Mouse (Mus musculus) embryonic facial prominence, embryonic 11.5 days (tissue): Measurements from ENCODE around the gene Fam240b. TPM values are rescaled to one million over a fixed set of nuclear protein-coding genes. Genes with fewer than 3 reads are reported as not detected.

Experiments
- ATAC-seq: fragments of 200-750 bp; cut with Nextera tagmentation; replicated peaks from 2 replicates; pipeline ENCODE4 v1.8.0; 2017; ENCODE audit warnings: low read depth; ENCODE audit not compliant: insufficient number of reproducible peaks, low FRiP score, low TSS enrichment
- DNase-seq: peaks from one replicate; pipeline ENCODE4 v3.0.0-alpha.2; 2015; ENCODE audit warnings: low spot score
- H3K27ac ChIP-seq: fragments of 300-500 bp; sonication (generic); replicated peaks from 2 replicates; pipeline ENCODE4 v1.5.1; 2014; ENCODE audit warnings: mild to moderate bottlenecking, low read depth, low read length, control low read depth
- H3K27me3 ChIP-seq: fragments of 300-500 bp; sonication (generic); 2 replicates; pipeline ENCODE4 v1.6.1; 2014; ENCODE audit warnings: mild to moderate bottlenecking, low read length, moderate library complexity, mixed read lengths; ENCODE audit not compliant: control insufficient read depth, insufficient read depth
- H3K36me3 ChIP-seq: fragments of 300-500 bp; sonication (generic); replicated peaks from 2 replicates; pipeline ENCODE4 v1.6.1; 2014; ENCODE audit warnings: low read depth, mild to moderate bottlenecking, low read length, moderate library complexity, mixed read lengths; ENCODE audit not compliant: control insufficient read depth, insufficient read depth
- H3K4me1 ChIP-seq: fragments of 300-500 bp; sonication (generic); 2 replicates; pipeline ENCODE4 v1.6.1; 2014; ENCODE audit warnings: low read length, mixed read lengths; ENCODE audit not compliant: control insufficient read depth, insufficient read depth
- H3K4me2 ChIP-seq: fragments of 300-500 bp; sonication (generic); 2 replicates; pipeline ENCODE4 v1.6.1; 2014; ENCODE audit warnings: low read depth, mild to moderate bottlenecking, control low read depth, low read length, moderate library complexity
- H3K4me3 ChIP-seq: fragments of 300-500 bp; sonication (generic); 2 replicates; pipeline ENCODE4 v1.5.1; 2014; ENCODE audit warnings: low read depth, low read length, control low read depth
- H3K9ac ChIP-seq: fragments of 300-500 bp; sonication (generic); replicated peaks from 2 replicates; pipeline ENCODE4 v1.6.1; 2014; ENCODE audit warnings: mild to moderate bottlenecking, control low read depth, low read length
- H3K9me3 ChIP-seq: fragments of 300-500 bp; sonication (generic); replicated peaks from 2 replicates; pipeline ENCODE4 v1.6.1; 2016; ENCODE audit warnings: mild to moderate bottlenecking, low read length, inconsistent platforms, mixed read lengths; ENCODE audit not compliant: control insufficient read depth
- WGBS: fragments of 180-500 bp; shearing (Covaris S2); extraction: QIAGEN DNeasy Blood & Tissue Kit; methylation state at CpG from one replicate; pipeline ENCODE4 v1.1.7; 2014; 5-methylcytosine and 5-hydroxymethylcytosine counted together
- polyA plus RNA-seq: library from polyadenylated mRNA; unstranded; fragments of >200 nt; fragmentation: Nextera tagmentation; extraction: Ambion mirVana; gene quantifications from 2 replicates; pipeline ENCODE4 v1.2.1, GENCODE M21; 2014

The Fam240b gene
- polyA plus RNA-seq, 1 experiment from 2014 or later, result not detected

DNA sequence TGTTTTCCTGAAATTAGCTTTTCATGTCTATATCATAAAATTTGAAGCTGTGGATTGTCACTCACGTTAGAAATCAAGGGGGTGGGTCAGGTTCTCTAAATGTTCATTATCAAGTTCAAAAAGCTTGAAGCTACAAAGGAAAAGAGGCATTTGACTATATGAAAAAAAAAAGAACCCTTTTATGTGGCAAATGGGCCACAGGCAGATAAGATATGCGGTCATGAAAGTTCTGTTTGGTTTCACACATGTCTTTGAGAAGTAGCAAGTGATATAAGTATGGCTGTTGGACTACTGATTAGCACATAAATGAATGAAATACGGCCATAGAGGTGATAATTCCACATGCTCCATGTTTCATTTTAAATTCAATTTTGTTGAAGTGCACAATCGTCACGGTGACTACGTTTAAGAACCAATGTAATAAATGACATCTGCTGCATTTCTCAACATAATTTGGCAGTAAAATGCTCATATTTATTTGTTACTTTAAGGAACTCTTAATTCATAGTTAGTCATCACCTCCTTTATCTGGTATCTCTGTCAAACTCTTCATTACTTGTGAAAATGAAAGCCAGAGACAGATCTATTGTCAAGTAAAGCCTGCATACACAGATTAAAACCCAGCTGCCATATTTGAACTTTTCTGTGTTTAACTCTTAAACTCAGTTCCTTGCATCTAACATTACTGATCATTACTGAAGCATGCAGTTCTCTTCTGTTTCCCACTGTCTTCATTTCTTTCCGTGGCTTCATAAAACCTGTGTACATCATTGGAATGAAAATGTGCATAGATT is 47.4 kb downstream of the Fam240b start:
- Histone ChIP-seq H3K4me2 (no peak overlapping the region), H3K27me3 (no peaks in the 10 kb centered on the region), H3K9ac (no peak overlapping the region), H3K4me1 (no peaks in the 10 kb centered on the region), H3K4me3 (no peak overlapping the region), H3K9me3 (no peaks in the 10 kb centered on the region), H3K27ac (no peak overlapping the region), H3K36me3 (no peaks in the 10 kb centered on the region)
- ATAC-seq, result no peak
- DNase-seq, result no peak
- WGBS, result 81% methylated on average over 7 of the region's 7 CpGs

DNA sequence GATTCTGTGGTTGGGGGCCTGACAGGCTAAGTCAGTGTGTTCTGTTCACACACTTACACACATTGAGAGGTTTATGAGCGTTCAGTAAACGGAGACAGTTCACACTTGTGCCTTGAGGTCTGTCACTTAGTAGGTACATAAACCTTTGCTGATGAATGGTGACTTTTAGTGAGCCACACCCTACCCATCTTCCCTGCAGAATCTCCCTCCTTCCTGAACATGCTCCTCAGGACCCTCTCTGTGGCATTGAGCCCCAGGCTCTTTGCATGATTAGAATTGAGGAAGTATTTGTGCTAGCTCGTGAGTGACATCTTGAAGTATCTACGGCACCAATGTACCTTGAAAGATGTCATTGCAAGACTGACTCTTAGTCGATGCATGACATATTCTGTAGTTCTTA is 48.9 kb downstream of the Fam240b start:
- no peaks in the 10 kb centered on the region for H3K4me1 ChIP-seq
- DNase-seq, result no peak
- no peak overlapping the region for H3K4me2 ChIP-seq
- no peaks in the 10 kb centered on the region for H3K9me3 ChIP-seq
- no peaks in the 10 kb centered on the region for H3K36me3 ChIP-seq
- H3K9ac ChIP-seq, result no peak overlapping the region
- H3K27me3 ChIP-seq, result no peaks in the 10 kb centered on the region
- ATAC-seq, result no peak
- 86% methylated on average over 5 of the region's 5 CpGs for WGBS
- H3K4me3 ChIP-seq, result no peak overlapping the region
- no peak overlapping the region for H3K27ac ChIP-seq

- Histone ChIP-seq H3K9me3 (no peaks in the 10 kb centered on the region), H3K27me3 (no peaks in the 10 kb centered on the region), H3K36me3 (no peaks in the 10 kb centered on the region), H3K4me3 (no peak overlapping the region), H3K9ac (no peak overlapping the region), H3K4me1 (no peaks in the 10 kb centered on the region), H3K27ac (no peak overlapping the region), H3K4me2 (no peak overlapping the region)
- peak; percentile 65 for DNase-seq
- WGBS, result 8% methylated on average over 1 of the region's 1 CpGs
- no peak for ATAC-seq
Measured at GRCm38 (mm10) chr13:64447947-64448346, 49.6 kb downstream of the Fam240b start.

DNA sequence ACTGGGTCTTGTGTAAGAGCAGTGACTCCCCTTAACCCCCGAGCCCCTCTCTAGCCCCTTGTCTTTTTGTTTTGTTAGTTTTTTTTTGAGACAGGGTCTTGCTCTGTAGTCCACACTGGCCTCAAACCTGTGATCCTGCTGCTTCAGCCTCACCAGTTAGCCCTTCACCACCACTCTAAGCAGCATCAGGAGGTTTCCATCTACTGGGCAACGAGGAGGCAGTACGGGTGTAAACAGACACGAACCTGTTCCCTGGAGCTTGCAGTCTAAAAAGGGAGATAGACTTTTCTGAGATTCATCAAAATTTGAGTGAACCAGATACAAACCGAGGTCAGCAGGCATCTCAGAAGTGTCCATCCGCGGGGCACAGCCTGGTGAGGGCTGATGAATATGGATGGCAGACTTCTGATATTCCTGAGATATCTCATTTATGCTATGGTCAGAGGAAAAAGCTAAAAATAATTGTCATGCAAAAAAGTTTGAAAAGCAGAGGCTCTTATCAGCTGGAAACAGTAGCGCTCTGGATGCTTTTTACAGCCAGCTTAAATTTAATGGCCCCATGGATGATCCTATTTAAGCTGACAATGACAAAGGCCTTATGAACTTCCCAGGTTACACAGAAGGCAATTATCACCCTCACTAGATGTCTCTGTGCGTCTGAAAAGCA is 52.2 kb downstream of the Fam240b start:
- WGBS, result 80% methylated on average over 9 of the region's 9 CpGs
- DNase-seq, result no peak
- H3K4me3 ChIP-seq, result no peak overlapping the region
- H3K27ac ChIP-seq, result no peak overlapping the region
- no peak for ATAC-seq
- H3K9me3 ChIP-seq, result no peaks in the 10 kb centered on the region
- H3K4me2 ChIP-seq, result no peak overlapping the region
- no peaks in the 10 kb centered on the region for H3K27me3 ChIP-seq
- no peaks in the 10 kb centered on the region for H3K4me1 ChIP-seq
- no peak overlapping the region for H3K9ac ChIP-seq
- H3K36me3 ChIP-seq, result no peaks in the 10 kb centered on the region

DNA sequence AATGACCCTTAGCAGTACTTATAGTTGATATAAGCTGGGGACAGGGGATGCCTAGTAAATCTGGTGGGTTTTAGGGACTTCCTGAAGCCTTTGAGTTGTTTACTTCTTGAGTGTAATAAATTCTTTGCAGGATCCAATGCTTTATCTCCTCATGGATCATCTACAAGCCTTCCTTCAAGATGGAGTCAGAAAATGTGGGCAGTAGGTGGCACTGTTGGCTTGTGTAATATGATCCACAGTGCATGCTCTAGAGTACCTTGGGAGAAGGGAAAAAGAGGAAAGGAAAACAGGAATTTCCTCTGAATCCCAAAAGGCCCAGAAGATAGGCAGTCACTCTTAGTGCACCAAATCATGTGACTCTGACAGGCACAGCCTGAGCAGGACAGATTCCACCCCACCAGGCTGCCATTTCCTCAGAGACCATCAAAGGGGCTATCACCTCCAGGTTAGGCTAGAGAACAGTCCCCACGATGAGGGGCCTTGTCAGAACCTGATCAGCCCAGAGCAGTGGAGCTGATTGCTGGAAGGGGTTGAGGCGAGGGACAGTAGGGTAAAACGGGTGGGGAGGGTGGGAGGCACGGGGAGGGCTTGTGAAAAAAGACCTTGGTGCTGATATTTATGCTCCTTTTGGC is 54.2 kb downstream of the Fam240b start:
- Histone ChIP-seq H3K9me3 (no peaks in the 10 kb centered on the region), H3K4me3 (no peak overlapping the region), H3K9ac (no peak overlapping the region), H3K4me1 (no peaks in the 10 kb centered on the region), H3K27ac (no peak overlapping the region), H3K27me3 (no peaks in the 10 kb centered on the region), H3K36me3 (no peaks in the 10 kb centered on the region), H3K4me2 (no peak overlapping the region)
- 0 out of 2 replicates have a peak, but pooled peaks have one; percentile 66 for ATAC-seq
- peak; percentile 70 for DNase-seq
- 55% methylated on average over 4 of the region's 4 CpGs for WGBS

GRCm38 (mm10) chr13:64440592-64440991 is 57.0 kb downstream of the Fam240b start:
- ATAC-seq, result no peak
- Histone ChIP-seq H3K36me3 (no peaks in the 10 kb centered on the region), H3K9ac (no peak overlapping the region), H3K9me3 (no peaks in the 10 kb centered on the region), H3K27ac (no peak overlapping the region), H3K4me1 (no peaks in the 10 kb centered on the region), H3K4me2 (no peak overlapping the region), H3K4me3 (no peak overlapping the region), H3K27me3 (no peaks in the 10 kb centered on the region)
- WGBS, result 84% methylated on average over 4 of the region's 4 CpGs
- no peak for DNase-seq

GRCm38 (mm10) chr13:64439471-64439870 is 58.1 kb downstream of the Fam240b start:
- Histone ChIP-seq H3K27me3 (no peaks in the 10 kb centered on the region), H3K4me2 (no peak overlapping the region), H3K9ac (no peak overlapping the region), H3K27ac (no peak overlapping the region), H3K9me3 (no peaks in the 10 kb centered on the region), H3K4me3 (no peak overlapping the region), H3K36me3 (no peaks in the 10 kb centered on the region), H3K4me1 (no peaks in the 10 kb centered on the region)
- ATAC-seq, result no peak
- 81% methylated on average over 5 of the region's 5 CpGs for WGBS
- DNase-seq, result no peak
